8 mouse cellular contexts compared by ENCODE assay signal in genomic region chr3:130060396-130061029, GRCm38 (mm10). TPM values are rescaled to one million over a fixed set of nuclear protein-coding genes. Genes with fewer than 3 reads are reported as not detected.
DNase-seq lines count a peak whose midpoint lies in the region; ATAC-seq and TF ChIP-seq lines count a peak whose summit lies in the region.

No protein-coding gene starts in this region.

- H3K4me1 ChIP-seq in forebrain, postnatal 0 days (ENCODE audit: insufficient read depth) = peaks cover 15% of the 10 kb centered on the region

- no peaks in the 10 kb centered on the region for H3K36me3 ChIP-seq in forebrain, postnatal 0 days (ENCODE audit: insufficient read depth)

- no peaks in the 10 kb centered on the region for H3K9me3 ChIP-seq in forebrain, postnatal 0 days (ENCODE audit: low read length)

- peak; percentile 74 for TF ChIP-seq CTCF in forebrain, postnatal 0 days (IDR thresholded peaks at IDR 0.05; ENCODE audit: low read depth)

- peak overlapping the region; percentile 94 for H3K27ac ChIP-seq in forebrain, postnatal 0 days (ENCODE audit: low read depth, low read length)

- DNase-seq in MEL-GATA-1-ER (ENCODE audit: extremely low read depth, low read depth) = peak; percentile 56
- DNase-seq in cerebellum, adult 18-20 months = peak; percentile 84 to 90
- DNase-seq in forebrain, postnatal 0 days = peak; percentile 92
- peak; percentile 77 to 87 for DNase-seq in layer of hippocampus, postnatal 14 days (ENCODE audit: low spot score in 2 of 2)
- peak; percentile 88 for DNase-seq in lung, postnatal 14 days
- peak; percentile 85 for DNase-seq in ovary, postnatal 36 days (ENCODE audit: low spot score)
- DNase-seq in thymus, postnatal 25 days = peak; percentile 86

- peak; percentile 97 for ATAC-seq in forebrain, postnatal 0 days
- peak; percentile 66 to 83 for ATAC-seq in hematopoietic stem cell, adult 5-6 weeks (replicated peaks in 1 of 2; ENCODE audit: insufficient read depth in 1 of 2, low FRiP score in 2 of 2, low TSS enrichment in 1 of 2, low read depth in 1 of 2, poor library complexity in 2 of 2, severe bottlenecking in 2 of 2)

- peak overlapping the region; percentile 92 for H3K9ac ChIP-seq in forebrain, postnatal 0 days

- peak overlapping the region; percentile 94 for H3K4me2 ChIP-seq in forebrain, postnatal 0 days (ENCODE audit: low read depth)

- no peaks in the 10 kb centered on the region for H3K27me3 ChIP-seq in forebrain, postnatal 0 days (ENCODE audit: insufficient read depth, low read length)

- 1% methylated on average over 44 of the region's 92 CpGs for WGBS in forebrain, postnatal 0 days

- H3K4me3 ChIP-seq in forebrain, postnatal 0 days (ENCODE audit: low read depth, low read length) = peak overlapping the region; percentile 93

RNA-seq across cellular contexts. Expression of gene Sec24b, which starts 0.8 kb away (rescaled TPM):
- total RNA-seq in forebrain, postnatal 0 days (2014; rRNA removed) = 33.5 and 34.0 TPM in 2 replicates
- 18.1 and 24.3 TPM in 2 replicates for polyA plus RNA-seq in forebrain, postnatal 0 days (2015; fragmentation: Nextera tagmentation; extraction: Ambion mirVana)
- total RNA-seq in hematopoietic stem cell, adult 5-6 weeks (2017) = 43.0 and 63.2 TPM in 2 replicates
- total RNA-seq in layer of hippocampus, postnatal 14 days (2021) = 10 to 100 TPM; 59.4 to 60.7 TPM

Comparison
In these comparisons a context has a peak if more than half of its experiments do, and no peak if none do; other contexts are left out.
1. Peak in every context shown above with its lines: DNase-seq, ATAC-seq, H3K4me3 ChIP-seq and H3K27ac ChIP-seq.